Mouse (Mus musculus): Measurements from ENCODE around the gene Cbs. TPM values are rescaled to one million over a fixed set of nuclear protein-coding genes. Genes with fewer than 3 reads are reported as not detected.

Gene Cbs
- polyA plus RNA-seq, 1 experiment from 2014 or later: 70.1 TPM

DNA sequence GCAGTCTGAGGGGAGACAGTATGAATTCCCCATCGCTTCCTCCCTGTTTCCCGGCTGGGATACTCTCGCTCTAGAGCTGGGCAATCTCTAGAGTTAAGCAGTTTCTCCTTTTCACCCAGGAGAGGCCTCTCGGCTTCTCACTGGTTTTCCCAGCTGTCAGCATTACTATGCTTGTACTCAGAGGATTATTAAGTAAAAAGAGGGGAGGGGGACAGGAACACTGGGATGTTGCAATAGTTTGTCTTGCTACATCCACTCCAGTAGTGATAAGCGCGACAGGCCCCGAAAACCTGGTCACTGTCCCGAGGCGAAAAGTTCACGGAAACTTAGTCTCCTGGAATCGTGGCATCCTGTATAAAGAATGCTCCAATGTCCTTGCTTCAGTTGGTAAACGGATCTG is 35.2 kb upstream of the Cbs start:
- 0 out of 2 replicates have a peak, but pooled peaks cover 2% of the 10 kb centered on the region for H3K27me3 ChIP-seq (ENCODE audit: insufficient read depth, low read length)
- ATAC-seq: peak; percentile 47; the same call in 1 of the 2 replicates
- H3K9me3 ChIP-seq (ENCODE audit: low read length): no peaks in the 10 kb centered on the region
- WGBS (ENCODE audit: insufficient replicate concordance): 68% methylated on average over 12 of the region's 12 CpGs
- TF ChIP-seq EP300 (IDR thresholded peaks at IDR 0.05; ENCODE audit: low read depth) (no peak), CTCF (IDR thresholded peaks at IDR 0.05; ENCODE audit: low read depth) (no peak)
- peaks cover 4% of the 10 kb centered on the region; the same call in 1 of the 2 replicates for H3K4me1 ChIP-seq (ENCODE audit: insufficient read depth)
- no peak overlapping the region for H3K4me3 ChIP-seq (ENCODE audit: low read depth, low read length)
- no peak overlapping the region for H3K27ac ChIP-seq (ENCODE audit: low read depth)
- H3K36me3 ChIP-seq (replicated peaks; ENCODE audit: insufficient read depth, low read length): no peaks in the 10 kb centered on the region
- H3K9ac ChIP-seq (replicated peaks): no peak overlapping the region
- DNase-seq: no peak
- H3K4me2 ChIP-seq (ENCODE audit: low read depth, low read length): 0 out of 2 replicates have a peak overlapping the region, but pooled peaks have one; percentile 2

DNA sequence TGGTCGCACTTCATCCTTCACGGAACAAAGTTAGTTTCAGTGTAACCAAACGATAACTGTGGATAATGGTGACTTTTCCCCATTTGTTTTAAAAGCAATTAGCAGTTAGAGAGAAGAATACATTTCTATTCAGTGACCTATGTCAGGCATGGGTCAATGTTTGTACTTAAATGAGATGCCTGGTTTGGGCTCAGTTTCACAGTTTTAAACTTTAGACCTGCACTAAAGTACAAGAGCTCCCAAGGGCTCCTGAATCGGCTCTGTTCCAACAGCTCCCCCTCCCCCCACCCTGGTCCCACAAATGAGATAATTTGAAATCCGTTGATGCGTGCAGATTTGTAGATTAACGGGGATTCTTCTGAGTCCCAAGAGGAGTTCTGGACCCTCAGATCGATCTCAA is 34.7 kb upstream of the Cbs start:
- H3K4me1 ChIP-seq (ENCODE audit: insufficient read depth): peaks cover 4% of the 10 kb centered on the region; the same call in 1 of the 2 replicates
- 0 out of 2 replicates have a peak overlapping the region, but pooled peaks have one; percentile 2 for H3K4me2 ChIP-seq (ENCODE audit: low read depth, low read length)
- H3K36me3 ChIP-seq (replicated peaks; ENCODE audit: insufficient read depth, low read length): no peaks in the 10 kb centered on the region
- H3K9me3 ChIP-seq (ENCODE audit: low read length): no peaks in the 10 kb centered on the region
- no peak overlapping the region for H3K4me3 ChIP-seq (ENCODE audit: low read depth, low read length)
- H3K27ac ChIP-seq (ENCODE audit: low read depth): no peak overlapping the region
- 61% methylated on average over 8 of the region's 8 CpGs for WGBS (ENCODE audit: insufficient replicate concordance)
- no peak for DNase-seq
- TF ChIP-seq CTCF (IDR thresholded peaks at IDR 0.05; ENCODE audit: low read depth) (no peak), EP300 (IDR thresholded peaks at IDR 0.05; ENCODE audit: low read depth) (no peak)
- no peak overlapping the region for H3K9ac ChIP-seq (replicated peaks)
- ATAC-seq: peak; percentile 64; the same call in 1 of the 2 replicates
- H3K27me3 ChIP-seq (ENCODE audit: insufficient read depth, low read length): 0 out of 2 replicates have a peak, but pooled peaks cover 2% of the 10 kb centered on the region

DNA sequence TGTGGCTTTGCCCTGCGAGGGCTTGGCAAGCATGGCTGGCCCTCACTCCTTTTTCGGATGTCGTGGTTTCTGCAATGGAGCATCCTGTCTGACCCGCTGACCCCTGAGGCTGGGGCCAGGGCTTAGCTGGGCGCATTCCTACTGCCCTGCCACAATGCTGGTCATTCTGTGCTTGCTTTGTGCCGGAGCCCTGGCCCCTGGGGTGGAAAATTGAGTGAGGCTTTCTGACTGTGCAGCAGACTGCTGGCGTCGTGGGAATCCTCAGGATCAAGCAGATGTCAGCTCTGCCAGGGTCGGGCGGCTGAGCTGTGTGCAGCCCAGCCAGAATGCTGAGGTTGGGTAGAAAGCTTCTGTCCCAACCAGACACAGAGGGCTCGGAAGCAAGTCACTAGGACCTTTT is 33.1 kb upstream of the Cbs start:
- no peak for DNase-seq
- WGBS (ENCODE audit: insufficient replicate concordance): 59% methylated on average over 11 of the region's 11 CpGs
- no peak for ATAC-seq

DNA sequence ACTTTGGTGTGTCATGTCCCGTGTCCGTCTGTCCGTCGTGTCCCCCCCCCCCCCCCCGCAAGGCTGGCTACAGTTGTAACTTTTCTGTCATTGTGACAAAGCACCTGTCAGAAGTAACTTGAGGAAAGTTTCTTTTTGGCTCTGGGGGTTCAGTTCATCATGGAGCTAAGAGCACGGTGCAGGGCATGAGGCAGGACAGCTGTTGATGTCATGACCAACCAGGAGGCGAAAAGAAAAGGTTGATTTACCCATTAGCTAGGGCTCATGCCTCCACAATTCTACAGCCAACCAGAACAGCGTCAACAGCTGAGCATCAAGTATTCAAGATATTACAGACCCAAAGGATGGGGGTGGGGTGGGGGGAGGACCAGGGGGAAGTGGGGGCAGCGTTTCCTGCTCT is 31.3 kb upstream of the Cbs start:
- Histone ChIP-seq H3K9ac (replicated peaks) (no peak overlapping the region), H3K9me3 (ENCODE audit: low read length) (no peaks in the 10 kb centered on the region), H3K4me1 (ENCODE audit: insufficient read depth) (peaks cover 7% of the 10 kb centered on the region; the same call in 1 of the 2 replicates), H3K4me2 (ENCODE audit: low read depth, low read length) (no peak overlapping the region), H3K27ac (ENCODE audit: low read depth) (no peak overlapping the region), H3K36me3 (replicated peaks; ENCODE audit: insufficient read depth, low read length) (no peaks in the 10 kb centered on the region), H3K4me3 (ENCODE audit: low read depth, low read length) (no peak overlapping the region), H3K27me3 (ENCODE audit: insufficient read depth, low read length) (no peaks in the 10 kb centered on the region)
- 67% methylated on average over 9 of the region's 9 CpGs for WGBS (ENCODE audit: insufficient replicate concordance)
- ATAC-seq: no peak
- DNase-seq: no peak
- TF ChIP-seq EP300 (IDR thresholded peaks at IDR 0.05; ENCODE audit: low read depth) (no peak), CTCF (IDR thresholded peaks at IDR 0.05; ENCODE audit: low read depth) (no peak)

More for the DNA sequence above, 33.1 kb upstream of the Cbs start:
- no peak for TF ChIP-seq EP300 (IDR thresholded peaks at IDR 0.05; ENCODE audit: low read depth)
- TF ChIP-seq CTCF (IDR thresholded peaks at IDR 0.05; ENCODE audit: low read depth): no peak
- no peaks in the 10 kb centered on the region for H3K9me3 ChIP-seq (ENCODE audit: low read length)
- H3K9ac ChIP-seq (replicated peaks): no peak overlapping the region
- H3K27ac ChIP-seq (ENCODE audit: low read depth): no peak overlapping the region
- H3K27me3 ChIP-seq (ENCODE audit: insufficient read depth, low read length): no peaks in the 10 kb centered on the region
- H3K4me3 ChIP-seq (ENCODE audit: low read depth, low read length): no peak overlapping the region
- H3K36me3 ChIP-seq (replicated peaks; ENCODE audit: insufficient read depth, low read length): no peaks in the 10 kb centered on the region
- peaks cover 4% of the 10 kb centered on the region; the same call in 1 of the 2 replicates for H3K4me1 ChIP-seq (ENCODE audit: insufficient read depth)
- no peak overlapping the region for H3K4me2 ChIP-seq (ENCODE audit: low read depth, low read length)

DNA sequence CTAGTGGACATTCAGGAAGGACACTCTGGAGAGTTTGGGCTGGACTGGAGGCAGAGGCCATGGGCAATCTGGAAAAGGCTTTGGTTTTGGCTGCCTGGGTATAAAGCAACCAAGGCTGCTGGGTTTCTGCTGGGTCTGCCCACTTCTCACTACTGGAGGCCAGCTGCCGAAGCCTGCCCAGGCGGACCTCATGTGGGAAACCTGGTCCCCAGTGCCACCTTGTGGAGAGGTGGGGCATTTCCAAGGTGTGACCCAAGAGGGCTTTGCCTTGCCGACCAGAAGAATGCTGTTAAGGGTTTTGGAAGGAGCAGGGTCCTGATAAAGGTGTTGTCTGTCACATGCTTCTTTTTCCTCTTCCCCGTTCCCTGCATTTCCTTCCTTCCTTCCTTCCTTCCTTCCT is 27.7 kb upstream of the Cbs start:
- DNase-seq: peak; percentile 88
- H3K36me3 ChIP-seq (replicated peaks; ENCODE audit: insufficient read depth, low read length): no peaks in the 10 kb centered on the region
- no peak overlapping the region for H3K9ac ChIP-seq (replicated peaks)
- no peaks in the 10 kb centered on the region for H3K9me3 ChIP-seq (ENCODE audit: low read length)
- ATAC-seq: peak; percentile 87
- TF ChIP-seq CTCF (IDR thresholded peaks at IDR 0.05; ENCODE audit: low read depth) (peak; percentile 96), EP300 (IDR thresholded peaks at IDR 0.05; ENCODE audit: low read depth) (no peak)
- H3K27me3 ChIP-seq (ENCODE audit: insufficient read depth, low read length): no peaks in the 10 kb centered on the region
- no peak overlapping the region for H3K4me3 ChIP-seq (ENCODE audit: low read depth, low read length)
- H3K4me1 ChIP-seq (ENCODE audit: insufficient read depth): 0 out of 2 replicates have a peak, but pooled peaks cover 3% of the 10 kb centered on the region
- H3K4me2 ChIP-seq (ENCODE audit: low read depth, low read length): no peak overlapping the region
- no peak overlapping the region for H3K27ac ChIP-seq (ENCODE audit: low read depth)
- WGBS (ENCODE audit: insufficient replicate concordance): 6% methylated on average over 4 of the region's 4 CpGs

DNA sequence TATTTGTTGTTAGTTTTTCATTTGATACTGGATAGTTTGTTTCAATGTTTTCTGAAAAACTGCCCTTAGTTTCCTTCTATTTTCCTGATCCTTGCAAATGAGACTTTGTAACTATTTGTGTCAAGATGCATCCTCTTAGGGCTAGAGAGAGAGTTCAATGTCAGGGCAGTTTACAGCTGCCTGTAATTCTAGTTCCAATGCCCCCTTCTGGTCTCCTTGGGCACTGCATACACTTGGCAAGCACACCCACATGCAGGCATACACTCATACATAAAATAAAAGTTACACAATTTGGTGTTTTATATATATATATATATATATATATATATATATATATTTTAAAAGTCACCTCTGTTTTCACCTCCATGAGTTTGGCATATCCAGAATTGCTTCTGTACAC is 25.8 kb upstream of the Cbs start:
- peaks cover 8% of the 10 kb centered on the region for H3K4me1 ChIP-seq (ENCODE audit: insufficient read depth)
- ATAC-seq (no peak), DNase-seq (no peak)
- no peaks in the 10 kb centered on the region for H3K36me3 ChIP-seq (replicated peaks; ENCODE audit: insufficient read depth, low read length)
- no peaks in the 10 kb centered on the region for H3K27me3 ChIP-seq (ENCODE audit: insufficient read depth, low read length)
- H3K27ac ChIP-seq (ENCODE audit: low read depth): no peak overlapping the region
- H3K4me3 ChIP-seq (ENCODE audit: low read depth, low read length): no peak overlapping the region
- no peak overlapping the region for H3K4me2 ChIP-seq (ENCODE audit: low read depth, low read length)
- TF ChIP-seq EP300 (IDR thresholded peaks at IDR 0.05; ENCODE audit: low read depth) (no peak), CTCF (IDR thresholded peaks at IDR 0.05; ENCODE audit: low read depth) (peak; percentile 36)
- H3K9ac ChIP-seq (replicated peaks): no peak overlapping the region
- H3K9me3 ChIP-seq (ENCODE audit: low read length): no peaks in the 10 kb centered on the region

All from liver, postnatal 0 days (tissue).